Mouse (Mus musculus): ENCODE results near the gene Krtap1-5.

- TF ChIP-seq POLR2A (IDR thresholded peaks at IDR 0.05; ENCODE audit: borderline replicate concordance, extremely low read depth, low read depth, low read length) (no peak), CTCF (IDR thresholded peaks at IDR 0.05; ENCODE audit: insufficient read depth, low read length) (no peak)
These were observed 235 bp upstream of the Krtap1-5 start for GRCm38 (mm10) chr11:99581051-99581450.
